Mouse (Mus musculus) midbrain, embryonic 12.5 days (tissue): ENCODE results near the gene Elmo1. TPM values are rescaled to one million over a fixed set of nuclear protein-coding genes. Genes with fewer than 3 reads are reported as not detected.
A peak's percentile ranks its signal among the peaks of the same experiment; 100 is the strongest.

ENCODE experiments used
- ATAC-seq: fragments of 200-750 bp; cut with Nextera tagmentation; 2 replicates; pipeline ENCODE4 v1.8.0; 2017; ENCODE audit warnings: low read depth, moderate TSS enrichment, moderate library complexity; ENCODE audit not compliant: low FRiP score
- H3K27ac ChIP-seq: fragments of 300-500 bp; sonication (generic); replicated peaks from 2 replicates; pipeline ENCODE4 v1.5.1; 2016; ENCODE audit warnings: mild to moderate bottlenecking
- H3K27me3 ChIP-seq: fragments of 300-500 bp; sonication (generic); 2 replicates; pipeline ENCODE4 v1.6.1; 2016; ENCODE audit warnings: mild to moderate bottlenecking
- H3K36me3 ChIP-seq: fragments of 300-500 bp; sonication (generic); 2 replicates; pipeline ENCODE4 v1.6.1; 2016
- H3K4me1 ChIP-seq: fragments of 300-500 bp; sonication (generic); 2 replicates; pipeline ENCODE4 v1.6.1; 2016
- H3K4me2 ChIP-seq: fragments of 300-500 bp; sonication (generic); replicated peaks from 2 replicates; pipeline ENCODE4 v1.6.1; 2016; ENCODE audit warnings: mild to moderate bottlenecking, moderate library complexity
- H3K4me3 ChIP-seq: fragments of 300-500 bp; sonication (generic); 2 replicates; pipeline ENCODE4 v1.5.1; 2016; ENCODE audit warnings: mild to moderate bottlenecking
- H3K9ac ChIP-seq: fragments of 300-500 bp; sonication (generic); replicated peaks from 2 replicates; pipeline ENCODE4 v1.6.1; 2016; ENCODE audit warnings: mild to moderate bottlenecking, moderate library complexity
- H3K9me3 ChIP-seq: fragments of 300-500 bp; sonication (generic); 2 replicates; pipeline ENCODE4 v1.6.1; 2016; ENCODE audit warnings: mild to moderate bottlenecking
- WGBS: fragments of 180-500 bp; shearing (Covaris S2); methylation state at CpG from one replicate; pipeline ENCODE4 v1.1.7; 2016; 5-methylcytosine and 5-hydroxymethylcytosine counted together
- polyA plus RNA-seq: library from polyadenylated mRNA; unstranded; fragments of >200 nt; fragmentation: Nextera tagmentation; extraction: Ambion mirVana; gene quantifications from 2 replicates; pipeline ENCODE4 v1.2.1, GENCODE M21; 2016

The Elmo1 gene
- 24.1 and 25.5 TPM in 2 replicates for polyA plus RNA-seq

DNA sequence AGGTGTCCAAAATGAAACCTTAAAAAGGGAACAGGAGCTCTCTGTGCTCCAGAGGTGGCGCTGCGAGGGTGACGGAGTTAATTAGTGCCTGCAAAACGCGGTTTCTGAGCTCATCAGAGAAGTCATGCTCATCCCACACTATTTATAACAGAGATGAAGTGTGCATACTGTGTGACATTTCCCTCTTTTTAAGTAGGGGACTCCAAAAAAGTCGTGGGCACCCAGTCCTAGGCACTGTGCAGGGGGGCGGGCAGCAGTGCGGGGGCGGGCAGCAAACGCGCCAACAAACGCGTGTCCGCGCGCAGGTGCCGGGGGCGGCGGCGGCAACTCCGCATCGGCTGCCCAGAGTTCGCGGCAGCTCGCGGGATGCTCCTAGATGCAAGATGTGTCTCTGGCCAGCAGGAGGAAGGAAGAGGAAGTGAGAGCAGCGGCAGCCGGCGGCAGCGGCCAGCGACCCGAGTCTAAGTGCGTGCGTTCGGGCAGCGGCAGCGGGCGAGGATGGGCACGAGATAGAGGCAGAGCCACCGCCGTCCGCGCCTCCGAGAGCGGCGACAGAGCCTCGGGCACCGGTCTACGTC lies at the start of gene Elmo1:
TSS of gene Elmo1 (plus strand) at position 464 of the 578 bp plus-strand sequence.
- peak within 1 kb of the TSS; percentile 71 for H3K27ac ChIP-seq
- peak within 1 kb of the TSS; percentile 81 for H3K4me3 ChIP-seq
- H3K36me3 ChIP-seq, result no peaks in the 10 kb centered on the region
- under 1% methylated on average over 49 of the region's 49 CpGs for WGBS
- H3K9me3 ChIP-seq, result no peaks in the 10 kb centered on the region
- H3K4me1 ChIP-seq, result 0 out of 2 replicates have a peak, but pooled peaks cover 6% of the 10 kb centered on the region
- H3K27me3 ChIP-seq, result peaks cover 14% of the 10 kb centered on the region
- H3K9ac ChIP-seq, result peak within 1 kb of the TSS; percentile 77
- peak; percentile 85 for ATAC-seq
- peak within 1 kb of the TSS; percentile 95 for H3K4me2 ChIP-seq

- 10% methylated on average over 2 of the region's 2 CpGs for WGBS
- Histone ChIP-seq H3K9me3 (no peaks in the 10 kb centered on the region), H3K4me3 (no peak overlapping the region), H3K9ac (no peak overlapping the region), H3K36me3 (no peaks in the 10 kb centered on the region), H3K4me1 (peaks cover 6% of the 10 kb centered on the region), H3K27ac (peak overlapping the region; percentile 39; the same call in 1 of the 2 replicates), H3K4me2 (no peak overlapping the region), H3K27me3 (no peaks in the 10 kb centered on the region)
- peak; percentile 75 for ATAC-seq
These were observed 49.1 kb upstream of the Elmo1 start for GRCm38 (mm10) chr13:20041169-20041830.

DNA sequence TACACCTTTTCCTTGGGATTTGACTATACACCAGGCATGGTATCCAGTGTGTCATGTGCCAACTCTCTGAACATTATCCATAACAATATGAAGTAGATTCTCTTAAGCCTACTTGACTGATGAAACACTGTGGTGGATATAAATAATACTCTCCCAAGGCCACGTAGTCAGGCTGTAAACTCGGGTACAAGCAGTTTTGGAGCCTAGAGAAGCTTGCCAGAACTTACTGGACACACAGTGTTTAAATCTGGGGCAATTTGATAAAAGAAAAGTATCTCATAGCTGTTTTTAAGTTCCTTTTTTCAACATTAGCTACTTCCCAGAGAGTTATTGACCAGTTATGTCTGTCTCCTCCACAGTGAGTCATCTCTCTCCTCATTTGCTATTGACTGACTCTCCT lies 47.5 kb upstream of the Elmo1 start:
- peaks cover 5% of the 10 kb centered on the region for H3K27me3 ChIP-seq
- no peak overlapping the region for H3K27ac ChIP-seq
- no peaks in the 10 kb centered on the region for H3K36me3 ChIP-seq
- no peak overlapping the region for H3K9ac ChIP-seq
- no peak overlapping the region for H3K4me2 ChIP-seq
- H3K9me3 ChIP-seq, result no peaks in the 10 kb centered on the region
- no peak for ATAC-seq
- H3K4me3 ChIP-seq, result no peak overlapping the region
- peaks cover 6% of the 10 kb centered on the region for H3K4me1 ChIP-seq
- 86% methylated on average over 2 of the region's 2 CpGs for WGBS

DNA sequence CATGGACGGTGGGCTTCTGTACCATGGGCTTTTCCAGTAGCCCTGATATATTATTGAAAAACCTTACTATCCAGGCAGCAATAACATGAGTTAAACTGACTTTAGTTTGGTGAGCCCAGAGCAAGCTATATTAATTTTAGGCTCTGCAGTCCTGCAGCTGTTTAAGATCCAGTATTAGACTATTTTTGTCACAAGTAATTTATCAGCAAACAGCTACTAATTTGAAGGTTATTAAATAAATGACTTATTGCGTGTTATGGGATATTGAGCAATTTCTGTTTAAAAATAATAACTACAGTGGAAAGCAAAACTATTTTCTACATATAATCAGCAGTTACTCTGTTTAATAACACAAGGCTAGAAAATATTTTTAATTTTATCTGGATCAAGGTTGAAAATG lies 45.0 kb upstream of the Elmo1 start:
- Histone ChIP-seq H3K9me3 (no peaks in the 10 kb centered on the region), H3K9ac (no peak overlapping the region), H3K27me3 (peaks cover 12% of the 10 kb centered on the region), H3K27ac (no peak overlapping the region), H3K4me3 (no peak overlapping the region), H3K4me2 (no peak overlapping the region), H3K36me3 (no peaks in the 10 kb centered on the region), H3K4me1 (peaks cover 16% of the 10 kb centered on the region)
- no peak for ATAC-seq
- 95% methylated on average over 2 of the region's 2 CpGs for WGBS

GRCm38 (mm10) chr13:20045836-20046235 lies 44.6 kb upstream of the Elmo1 start:
- H3K4me3 ChIP-seq, result no peak overlapping the region
- no peak overlapping the region for H3K4me2 ChIP-seq
- H3K9me3 ChIP-seq, result no peaks in the 10 kb centered on the region
- 88% methylated on average over 5 of the region's 5 CpGs for WGBS
- no peak overlapping the region for H3K27ac ChIP-seq
- peaks cover 12% of the 10 kb centered on the region for H3K27me3 ChIP-seq
- H3K4me1 ChIP-seq, result peaks cover 16% of the 10 kb centered on the region
- H3K36me3 ChIP-seq, result no peaks in the 10 kb centered on the region
- H3K9ac ChIP-seq, result no peak overlapping the region
- no peak for ATAC-seq

DNA sequence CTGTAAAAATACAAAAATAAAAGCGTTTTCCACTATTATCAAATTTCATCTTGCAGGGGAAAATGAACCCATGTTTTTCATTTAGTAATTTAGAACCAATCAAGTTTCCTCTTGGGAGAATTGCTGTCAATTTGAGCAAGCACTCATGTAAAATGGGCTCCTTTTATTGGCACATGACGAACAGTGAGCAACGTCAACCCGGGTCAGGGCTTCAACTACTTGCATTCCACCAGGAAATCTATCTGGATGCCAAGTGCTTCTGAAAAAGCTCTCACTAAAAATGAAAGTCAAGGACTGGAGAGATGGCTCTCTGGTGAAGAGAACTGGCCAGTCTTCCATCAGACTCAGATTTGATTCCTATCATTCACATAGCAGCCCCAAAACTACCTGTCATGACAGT lies 44.0 kb upstream of the Elmo1 start:
- peaks cover 10% of the 10 kb centered on the region for H3K4me1 ChIP-seq
- H3K4me3 ChIP-seq, result no peak overlapping the region
- H3K27me3 ChIP-seq, result peaks cover 12% of the 10 kb centered on the region
- no peaks in the 10 kb centered on the region for H3K9me3 ChIP-seq
- H3K4me2 ChIP-seq, result no peak overlapping the region
- ATAC-seq, result no peak
- WGBS, result 92% methylated on average over 4 of the region's 4 CpGs
- H3K36me3 ChIP-seq, result no peaks in the 10 kb centered on the region
- no peak overlapping the region for H3K27ac ChIP-seq
- H3K9ac ChIP-seq, result no peak overlapping the region

DNA sequence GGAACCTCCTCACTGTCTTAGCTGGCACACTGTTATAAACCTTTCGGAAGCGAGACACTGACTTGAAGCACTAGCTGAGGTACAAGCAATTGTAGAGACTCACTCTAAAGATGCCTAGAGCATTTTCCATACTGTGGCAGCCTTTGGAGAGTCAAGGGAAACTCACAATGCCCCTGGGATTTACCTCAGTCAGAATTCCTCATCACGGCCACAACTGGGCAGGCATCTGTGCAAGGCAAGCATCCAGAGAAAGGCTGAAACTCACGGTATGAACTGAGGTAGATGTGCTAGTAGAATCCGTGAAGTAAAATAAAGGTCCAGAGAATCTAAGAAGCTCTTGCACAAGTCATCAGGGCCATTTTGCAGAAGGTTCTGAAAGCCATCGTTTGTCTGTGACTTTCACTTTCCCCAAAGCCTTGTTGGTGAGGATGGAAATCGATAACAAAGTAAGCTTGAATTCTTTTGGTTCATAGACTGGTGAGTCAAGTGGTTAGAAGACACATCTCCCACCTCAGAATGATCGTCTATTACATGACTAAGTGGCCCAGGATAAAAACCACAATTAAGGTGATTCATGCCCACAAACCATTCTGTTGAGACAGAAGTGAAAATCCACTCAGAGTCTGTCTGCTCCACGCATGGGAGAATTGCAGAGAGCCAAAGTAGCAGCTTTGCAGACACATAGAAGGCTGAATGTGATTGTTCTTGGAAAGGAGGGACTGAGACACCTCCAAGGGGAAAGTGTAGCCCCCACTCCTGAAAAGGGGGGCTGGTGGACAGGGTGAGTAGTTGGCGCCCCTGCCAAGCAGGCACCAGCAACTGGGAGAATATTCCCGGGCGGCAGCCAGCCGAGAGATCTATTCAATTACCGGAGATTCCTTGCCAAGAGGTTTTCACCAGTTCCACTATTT lies 42.2 kb upstream of the Elmo1 start:
- H3K9me3 ChIP-seq, result no peaks in the 10 kb centered on the region
- peaks cover 9% of the 10 kb centered on the region for H3K4me1 ChIP-seq
- no peaks in the 10 kb centered on the region for H3K36me3 ChIP-seq
- H3K4me3 ChIP-seq, result no peak overlapping the region
- H3K9ac ChIP-seq, result no peak overlapping the region
- 40% methylated on average over 14 of the region's 14 CpGs for WGBS
- peak overlapping the region; percentile 30 for H3K4me2 ChIP-seq
- peak overlapping the region; percentile 39; the same call in 1 of the 2 replicates for H3K27ac ChIP-seq
- peak; percentile 42; the same call in 1 of the 2 replicates for ATAC-seq
- peaks cover 12% of the 10 kb centered on the region for H3K27me3 ChIP-seq

GRCm38 (mm10) chr13:20048837-20049160 lies 41.6 kb upstream of the Elmo1 start:
- H3K27ac ChIP-seq, result peak overlapping the region; percentile 39; the same call in 1 of the 2 replicates

DNA sequence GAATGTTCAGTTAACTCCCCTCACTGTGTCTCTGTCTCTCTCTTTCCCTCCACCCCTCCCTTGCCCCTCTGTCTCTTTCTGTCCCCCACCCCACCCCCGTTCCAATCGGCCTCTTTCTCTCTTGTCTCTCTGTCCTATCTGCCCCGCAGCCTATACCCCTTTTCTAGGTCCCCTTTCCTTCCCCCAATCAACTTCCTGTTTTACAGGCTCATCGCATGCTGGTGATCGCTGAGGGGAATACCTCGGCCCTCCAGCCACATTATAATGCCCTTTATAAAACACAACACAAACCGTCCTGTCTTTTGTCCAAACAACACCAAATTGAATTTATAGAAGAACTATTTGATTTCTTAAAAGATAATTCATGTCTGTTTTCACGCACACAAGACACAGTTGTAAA lies 40.7 kb upstream of the Elmo1 start:
- Histone ChIP-seq H3K4me2 (no peak overlapping the region), H3K27ac (no peak overlapping the region), H3K4me3 (no peak overlapping the region), H3K4me1 (peaks cover 9% of the 10 kb centered on the region), H3K36me3 (no peaks in the 10 kb centered on the region), H3K9me3 (no peaks in the 10 kb centered on the region), H3K9ac (no peak overlapping the region), H3K27me3 (peaks cover 12% of the 10 kb centered on the region)
- 69% methylated on average over 8 of the region's 8 CpGs for WGBS
- ATAC-seq, result no peak

More at GRCm38 (mm10) chr13:20048837-20049160, 41.6 kb upstream of the Elmo1 start:
- Histone ChIP-seq H3K36me3 (no peaks in the 10 kb centered on the region), H3K4me3 (no peak overlapping the region), H3K9me3 (no peaks in the 10 kb centered on the region), H3K9ac (no peak overlapping the region), H3K4me1 (peaks cover 9% of the 10 kb centered on the region), H3K27me3 (peaks cover 12% of the 10 kb centered on the region), H3K4me2 (peak overlapping the region; percentile 30)
- 2% methylated on average over 2 of the region's 2 CpGs for WGBS
- ATAC-seq, result peak; percentile 62

- Histone ChIP-seq H3K27me3 (peaks cover 12% of the 10 kb centered on the region), H3K27ac (no peak overlapping the region), H3K9ac (no peak overlapping the region), H3K4me3 (no peak overlapping the region), H3K4me1 (peaks cover 9% of the 10 kb centered on the region), H3K4me2 (no peak overlapping the region), H3K9me3 (no peaks in the 10 kb centered on the region), H3K36me3 (no peaks in the 10 kb centered on the region)
- no peak for ATAC-seq
- 91% methylated on average over 10 of the region's 10 CpGs for WGBS
These were observed 40.2 kb upstream of the Elmo1 start for GRCm38 (mm10) chr13:20050149-20050548.

- Histone ChIP-seq H3K27ac (no peak overlapping the region), H3K4me3 (no peak overlapping the region), H3K9ac (no peak overlapping the region), H3K36me3 (no peaks in the 10 kb centered on the region), H3K9me3 (no peaks in the 10 kb centered on the region), H3K27me3 (no peaks in the 10 kb centered on the region), H3K4me1 (no peaks in the 10 kb centered on the region), H3K4me2 (no peak overlapping the region)
- 81% methylated on average over 1 of the region's 1 CpGs for WGBS
- ATAC-seq, result no peak
These were observed 32.5 kb upstream of the Elmo1 start for GRCm38 (mm10) chr13:20057926-20058325.

DNA sequence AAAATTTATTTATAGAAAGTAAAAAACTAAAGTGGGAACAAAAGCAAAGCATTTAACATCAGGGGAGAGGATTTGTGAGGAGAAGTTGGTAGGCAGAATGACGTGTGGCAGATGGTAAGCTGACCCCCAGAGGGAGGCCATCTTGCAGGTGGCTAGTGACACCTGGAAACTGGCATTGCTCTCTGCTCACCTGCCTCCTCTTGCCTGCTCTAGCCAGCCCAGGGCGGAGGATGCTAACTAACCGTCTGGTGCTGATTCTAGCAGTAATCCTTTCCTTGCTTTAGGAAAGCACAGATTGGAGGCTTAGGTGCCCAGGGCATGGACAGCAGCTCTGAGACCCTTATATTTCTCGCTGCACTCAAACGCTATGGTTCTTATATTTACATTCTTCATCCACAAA lies 29.4 kb upstream of the Elmo1 start:
- 79% methylated on average over 5 of the region's 5 CpGs for WGBS
- no peaks in the 10 kb centered on the region for H3K36me3 ChIP-seq
- no peaks in the 10 kb centered on the region for H3K9me3 ChIP-seq
- H3K4me1 ChIP-seq, result no peaks in the 10 kb centered on the region
- H3K27ac ChIP-seq, result no peak overlapping the region
- no peak for ATAC-seq
- H3K27me3 ChIP-seq, result no peaks in the 10 kb centered on the region
- no peak overlapping the region for H3K4me3 ChIP-seq
- H3K4me2 ChIP-seq, result no peak overlapping the region
- H3K9ac ChIP-seq, result no peak overlapping the region
